Mouse (Mus musculus) kidney, adult 2 months (tissue): ENCODE measurements around the gene Defb21.

Source experiments
- CTCF ChIP-seq: fragments of 200-500 bp; conservative IDR thresholded peaks from 2 replicates; pipeline ENCODE4 v1.5.1; 2011; ENCODE audit warnings: low read depth, mild to moderate bottlenecking, control low read depth, low read length, moderate library complexity, mixed read lengths; ENCODE audit not compliant: insufficient read depth, insufficient read length
- POLR2A ChIP-seq: fragments of 200-500 bp; IDR thresholded peaks from one replicate; pipeline ENCODE4 v1.6.1; 2011; ENCODE audit warnings: low read depth, low read length, control low read depth

DNA sequence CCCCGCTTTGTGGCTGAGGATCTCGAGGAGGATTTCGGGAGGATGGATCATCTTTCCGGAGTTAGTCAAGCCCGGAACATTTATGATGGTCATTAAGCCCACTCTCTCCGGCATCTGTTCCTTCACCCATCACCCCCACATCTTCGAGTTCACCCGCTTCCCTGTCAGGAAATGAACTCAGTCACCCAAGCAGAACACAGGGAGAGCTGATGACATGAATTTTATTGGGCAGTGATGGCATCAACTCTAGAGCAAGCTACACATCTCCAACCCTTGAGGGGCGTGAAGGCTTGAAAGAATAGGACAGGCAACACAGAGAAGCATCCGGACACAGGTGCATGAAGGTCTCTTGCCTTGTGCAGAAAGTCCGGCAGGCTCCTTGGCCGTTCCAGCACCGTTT, 49.6 kb downstream of the Defb21 start:
- TF ChIP-seq CTCF (no peak), POLR2A (no peak)
